Mouse (Mus musculus): ENCODE measurements around the gene Pard6b. TPM values are rescaled to one million over a fixed set of nuclear protein-coding genes. Genes with fewer than 3 reads are reported as not detected.
"Not testable (repeated sequence)": the region's sequence is repeated elsewhere in the genome, so short reads cannot be mapped to it uniquely, and the experiment has no call there.

Pard6b gene
- total RNA-seq, 2 experiments from 2014 or later, result 1.7 TPM

DNA sequence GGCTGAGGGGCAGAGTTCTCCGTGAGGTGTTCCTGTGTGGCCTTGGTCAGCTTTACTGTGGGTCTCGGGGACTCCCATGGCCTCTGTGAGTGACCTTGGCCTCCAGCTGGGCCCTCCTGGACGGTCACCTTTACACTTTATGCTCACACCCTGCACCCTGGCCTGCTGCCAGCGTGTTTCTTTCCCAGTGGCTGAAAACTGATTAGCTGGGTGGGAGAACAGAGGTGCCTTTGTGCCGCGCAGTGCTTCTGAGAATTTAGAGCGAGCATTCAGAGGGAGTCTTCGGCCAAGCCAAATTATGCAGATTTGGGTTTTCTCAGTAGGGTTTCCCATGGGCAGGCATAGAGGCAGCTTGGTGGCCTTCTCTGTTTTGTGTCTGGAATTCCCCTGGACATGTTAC lies 14.3 kb downstream of the Pard6b start:
- DNase-seq (ENCODE audit: low spot score in 2 of 2), result no peak

GRCm38 (mm10) chr2:168096487-168096886 lies 15.7 kb downstream of the Pard6b start:
- no peak for DNase-seq (ENCODE audit: low spot score in 2 of 2)

DNA sequence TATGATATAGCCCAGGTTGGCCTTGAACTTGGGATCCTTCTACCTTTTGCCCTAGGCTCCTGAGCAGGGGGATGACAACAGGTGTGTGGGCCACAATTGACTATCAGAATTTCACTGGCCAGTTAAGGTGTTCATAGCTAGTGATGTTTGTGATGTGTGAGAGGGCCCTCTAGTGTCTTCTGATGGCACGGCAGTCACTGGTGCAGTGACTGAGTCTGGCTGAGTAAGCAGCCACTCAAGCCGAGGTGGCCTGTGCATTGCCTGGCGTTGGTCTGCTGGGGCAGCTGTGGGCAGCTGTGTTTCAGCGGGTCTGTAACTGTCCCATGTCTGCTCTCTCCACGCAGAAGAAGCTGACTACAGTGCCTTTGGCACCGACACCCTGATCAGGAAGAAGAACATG lies 17.2 kb downstream of the Pard6b start:
- peak in 1 of 2 experiments; percentile 53 for DNase-seq (ENCODE audit: low spot score in 2 of 2)

DNA sequence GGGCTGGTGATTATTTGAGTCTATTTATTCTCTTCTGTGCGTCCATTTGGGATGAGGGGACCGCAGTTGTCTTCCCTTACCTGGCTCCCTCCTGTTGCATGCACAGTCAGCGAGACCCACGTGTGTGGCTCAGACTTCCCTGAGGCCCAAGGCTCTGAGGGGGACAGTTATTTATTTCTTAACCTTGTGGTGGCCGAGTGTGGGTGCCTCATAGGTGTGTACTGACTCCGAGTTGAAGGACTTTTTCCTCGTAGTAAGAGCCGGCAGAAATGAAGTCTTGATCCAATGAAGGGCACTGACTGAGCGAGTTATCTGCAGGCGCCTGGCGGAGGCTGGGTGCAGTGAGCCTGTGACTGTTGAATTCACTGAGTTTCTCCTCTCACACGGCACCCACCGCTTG lies 19.2 kb downstream of the Pard6b start:
- DNase-seq (ENCODE audit: low spot score in 2 of 2), result no peak

DNA sequence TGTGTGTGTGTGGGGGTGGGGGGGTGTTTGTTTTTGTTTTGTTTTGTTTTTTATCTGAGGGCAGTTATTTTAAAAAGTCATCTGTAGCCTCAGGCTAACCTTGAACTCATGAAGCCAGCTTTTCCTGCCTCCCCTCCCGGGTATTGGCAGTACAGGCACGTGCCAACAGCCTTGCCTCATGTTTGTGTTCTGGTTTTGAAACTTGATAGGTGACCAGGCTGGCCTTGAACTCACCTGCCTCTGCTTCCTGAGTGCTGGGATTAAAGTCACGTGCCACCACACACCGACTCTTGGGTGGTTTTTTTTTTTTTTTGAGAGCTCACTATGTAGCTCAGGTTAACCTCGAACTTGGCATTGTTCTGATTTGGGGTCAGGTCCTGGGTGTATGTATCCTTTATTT lies 21.0 kb downstream of the Pard6b start:
- DNase-seq (ENCODE audit: low spot score in 2 of 2), result no peak

GRCm38 (mm10) chr2:168103341-168103740 lies 22.5 kb downstream of the Pard6b start:
- DNase-seq (ENCODE audit: low spot score in 2 of 2), result no peak

DNA sequence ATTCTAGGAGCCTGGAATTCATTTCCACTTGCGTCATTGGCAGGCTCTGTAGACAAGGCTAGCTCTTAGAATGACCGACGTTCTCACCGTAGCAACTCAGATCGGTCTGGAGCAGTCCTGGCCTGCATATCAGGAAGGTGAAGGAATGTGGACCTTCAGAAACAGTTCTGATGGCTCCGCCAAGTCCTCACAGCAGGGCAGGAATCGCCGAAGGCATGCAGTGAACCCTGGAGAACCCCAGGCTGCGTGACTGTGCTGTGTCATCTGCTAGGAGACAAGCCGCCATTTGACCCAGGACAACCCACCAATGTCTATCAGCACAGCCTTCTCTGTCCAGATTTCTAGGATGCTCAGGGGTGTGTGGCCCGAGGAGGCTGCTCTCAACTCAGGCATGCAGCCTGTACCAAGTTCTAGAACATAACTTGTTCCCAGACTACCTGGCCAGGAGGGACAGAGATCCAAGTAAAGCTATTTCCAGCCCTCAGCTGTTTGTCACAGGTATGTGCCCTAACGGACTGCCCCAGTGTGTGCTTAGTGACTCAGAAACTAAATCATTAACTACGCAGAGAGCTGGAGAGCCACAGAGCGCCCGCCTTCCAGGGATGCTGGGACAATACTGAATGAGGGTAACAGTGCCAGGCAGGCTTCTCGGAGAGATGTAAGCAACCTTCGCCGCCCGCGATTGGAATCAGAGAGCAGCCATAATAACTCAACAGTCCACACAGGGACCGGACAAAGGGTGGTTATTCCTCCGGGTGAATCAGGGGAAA lies 23.8 kb downstream of the Pard6b start:
- DNase-seq (ENCODE audit: low spot score in 2 of 2), result no peak

GRCm38 (mm10) chr2:168105271-168105670 lies 24.5 kb downstream of the Pard6b start:
- DNase-seq (ENCODE audit: low spot score in 2 of 2), result no peak

GRCm38 (mm10) chr2:168106701-168107178 lies 25.9 kb downstream of the Pard6b start:
- peak; percentile 64 to 75 for DNase-seq (ENCODE audit: low spot score in 2 of 2)

GRCm38 (mm10) chr2:168107356-168107755 lies 26.6 kb downstream of the Pard6b start:
- DNase-seq (ENCODE audit: low spot score in 2 of 2), result no peak

- not testable (repeated sequence) for DNase-seq (ENCODE audit: low spot score in 2 of 2)
Measured at GRCm38 (mm10) chr2:168107901-168108300, 27.1 kb downstream of the Pard6b start.

GRCm38 (mm10) chr2:168111902-168112301 lies 31.1 kb downstream of the Pard6b start:
- DNase-seq (ENCODE audit: low spot score in 2 of 2), result peak; percentile 64 to 69

GRCm38 (mm10) chr2:168113263-168113662 lies 32.5 kb downstream of the Pard6b start:
- DNase-seq (ENCODE audit: low spot score in 2 of 2), result no peak

DNA sequence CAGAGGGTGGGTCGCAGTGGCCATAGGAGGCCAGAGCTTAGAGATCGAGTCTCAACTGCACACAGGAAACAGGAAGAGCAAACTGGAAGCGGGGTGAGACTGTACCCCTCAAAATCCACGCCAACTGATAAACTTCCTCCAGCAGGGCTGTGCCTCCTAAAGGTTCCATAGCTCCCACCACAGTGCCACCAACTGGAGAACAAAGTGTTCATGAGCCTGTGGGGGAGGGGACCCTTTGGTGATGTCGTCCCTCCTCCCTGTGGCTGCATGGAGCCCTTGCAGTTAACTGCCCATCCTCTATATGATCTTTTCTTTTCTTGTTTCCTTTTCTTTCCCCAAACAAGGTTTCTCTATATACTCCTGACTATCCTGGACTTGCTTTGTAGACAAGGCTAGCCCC lies 32.9 kb downstream of the Pard6b start:
- no peak for DNase-seq (ENCODE audit: low spot score in 2 of 2)

- peak; percentile 61 to 82 for DNase-seq (ENCODE audit: low spot score in 2 of 2)
Measured at GRCm38 (mm10) chr2:168114699-168115350, 34.0 kb downstream of the Pard6b start.

GRCm38 (mm10) chr2:168115826-168116225 lies 35.0 kb downstream of the Pard6b start:
- no peak for DNase-seq (ENCODE audit: low spot score in 2 of 2)

DNA sequence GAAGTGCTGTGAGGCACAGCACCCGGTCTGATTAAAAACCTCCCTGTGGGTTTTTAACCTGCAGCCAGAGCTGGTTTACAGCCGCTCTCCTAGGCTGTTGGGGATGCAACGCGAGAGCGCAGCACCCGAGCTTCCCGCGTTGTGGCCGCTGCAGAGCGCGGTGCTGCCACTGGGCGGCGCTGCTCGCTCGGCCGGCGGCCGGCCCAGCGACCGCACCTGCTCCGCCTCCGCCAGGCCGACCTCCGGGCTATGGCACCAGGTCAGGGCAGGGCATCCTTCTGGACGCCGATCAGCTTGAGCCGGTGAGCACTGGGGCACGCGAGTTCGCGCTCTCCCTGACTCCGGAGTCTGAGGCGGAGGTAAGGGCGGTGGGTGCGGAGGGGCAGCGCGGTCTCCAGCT lies 36.3 kb downstream of the Pard6b start:
- DNase-seq (ENCODE audit: low spot score in 2 of 2), result peak; percentile 45 to 54

DNA sequence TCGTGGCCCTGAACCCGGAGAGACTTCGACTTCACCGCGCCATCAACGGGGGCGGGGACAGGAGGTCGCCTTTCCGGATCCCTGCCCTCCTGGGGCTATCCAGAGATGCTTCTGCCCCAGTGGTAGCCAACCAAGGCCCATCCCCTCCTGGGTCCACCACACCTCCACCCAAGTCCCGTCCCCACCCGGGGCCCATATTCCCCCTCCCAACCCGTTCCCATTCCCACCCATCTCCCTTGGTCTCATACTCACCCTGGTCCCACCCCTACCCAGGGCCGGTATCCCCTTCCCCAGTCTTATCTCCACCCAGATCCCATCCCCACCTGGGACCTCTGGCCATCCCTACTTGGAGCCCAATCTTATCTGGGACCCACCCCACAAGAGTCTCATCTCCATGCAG lies 36.7 kb downstream of the Pard6b start:
- DNase-seq (ENCODE audit: low spot score in 2 of 2), result no peak

- no peak for DNase-seq (ENCODE audit: low spot score in 2 of 2)
Measured at GRCm38 (mm10) chr2:168117967-168118366, 37.2 kb downstream of the Pard6b start.

DNA sequence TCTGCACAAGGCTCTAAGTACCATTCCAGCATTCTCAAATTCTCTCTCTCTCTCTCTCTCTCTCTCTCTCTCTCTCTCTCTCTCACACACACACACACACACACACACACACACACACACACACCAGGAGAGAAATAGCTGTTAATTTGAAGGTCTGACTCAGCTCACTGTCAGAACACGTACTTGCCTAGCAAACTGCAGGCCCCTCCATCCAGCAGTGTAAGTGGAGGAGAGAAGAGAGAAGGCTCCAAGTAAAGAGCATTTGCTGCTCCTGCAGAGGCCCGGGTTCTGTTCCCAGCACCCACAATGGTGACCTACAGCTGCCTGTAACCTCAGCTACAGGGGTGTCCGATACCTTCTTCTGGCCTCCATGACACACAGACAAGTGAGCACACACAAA lies 37.7 kb downstream of the Pard6b start:
- DNase-seq (ENCODE audit: low spot score in 2 of 2), result no peak

DNA sequence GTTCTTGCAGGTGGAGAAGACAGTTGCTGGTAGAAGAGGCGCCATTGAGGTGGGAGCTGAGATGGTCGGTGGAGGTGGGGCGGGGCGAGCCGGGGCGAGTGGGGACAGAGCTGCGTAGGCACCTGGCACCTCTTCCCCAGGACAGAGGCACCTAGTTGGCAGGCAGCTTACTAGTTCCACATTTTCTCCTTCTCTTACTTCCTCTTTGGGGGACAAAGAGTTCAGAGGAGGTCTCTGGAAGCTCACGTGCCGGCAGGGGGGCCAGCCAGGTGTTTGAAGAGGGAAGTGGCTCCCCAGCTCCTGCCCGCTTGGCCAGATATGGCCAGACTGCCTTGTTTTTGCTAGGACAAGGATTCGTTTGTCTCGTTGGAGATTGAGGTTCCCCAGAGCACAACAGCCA lies 38.3 kb downstream of the Pard6b start:
- DNase-seq (ENCODE audit: low spot score in 2 of 2), result no peak

DNA sequence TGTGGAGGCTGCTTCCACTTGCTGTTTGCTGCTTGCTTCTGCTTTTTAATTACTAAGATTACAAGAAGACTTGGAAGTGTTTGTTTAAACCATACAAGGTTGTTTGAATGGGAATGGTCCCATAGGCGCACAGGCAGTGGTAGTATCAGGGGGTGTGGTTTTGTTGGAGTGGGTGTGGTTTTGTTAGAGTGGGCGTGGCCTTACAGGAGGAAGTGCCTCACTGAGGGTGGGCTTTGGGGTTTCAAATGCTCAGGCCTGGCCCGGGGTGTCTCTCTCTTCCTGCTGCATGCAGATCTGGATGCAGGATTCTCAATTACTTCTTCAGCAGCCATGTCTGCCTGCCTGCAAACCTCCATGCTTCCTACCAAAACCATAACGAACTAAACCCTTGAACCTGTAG lies 40.1 kb downstream of the Pard6b start:
- DNase-seq (ENCODE audit: low spot score in 2 of 2), result no peak

DNA sequence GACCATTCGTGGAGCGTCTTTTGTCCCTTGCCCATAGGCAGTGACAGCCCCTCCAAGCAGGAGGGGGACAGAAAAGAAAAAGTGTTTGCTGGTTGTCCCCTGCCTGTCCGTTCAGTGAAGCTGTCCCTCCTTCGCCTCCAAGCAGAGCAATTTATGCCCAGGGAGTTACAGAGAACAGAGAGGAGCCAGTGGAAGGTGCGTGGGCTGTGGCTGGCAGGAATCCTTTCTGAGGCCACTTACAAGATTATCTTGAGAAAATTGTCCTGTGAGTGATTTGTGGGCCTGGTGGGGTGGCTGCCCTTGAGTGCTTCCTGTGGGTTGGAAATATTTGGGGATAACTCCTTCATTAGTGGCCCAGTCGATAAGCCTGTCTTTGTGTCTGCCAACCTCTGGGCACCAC lies 42.8 kb downstream of the Pard6b start:
- no peak for DNase-seq (ENCODE audit: low spot score in 2 of 2)

Measured in gastrocnemius, postnatal 4 days (tissue).